Mouse (Mus musculus): ENCODE data around the gene Tagln3. TPM values are rescaled to one million over a fixed set of nuclear protein-coding genes. Genes with fewer than 3 reads are reported as not detected.
A peak's percentile ranks its signal among the peaks of the same experiment; 100 is the strongest.

Tagln3 gene
- polyA plus RNA-seq (2015; fragmentation: Nextera tagmentation; extraction: Ambion mirVana): 2.2 and 2.4 TPM in 2 replicates

- Histone ChIP-seq H3K9me3 (replicated peaks; ENCODE audit: control insufficient read depth, low read length) (no peaks in the 10 kb centered on the region), H3K27me3 (ENCODE audit: control insufficient read depth, insufficient read depth, low read length) (no peaks in the 10 kb centered on the region), H3K36me3 (ENCODE audit: control insufficient read depth, insufficient read depth) (peaks cover 3% of the 10 kb centered on the region; the same call in 1 of the 2 replicates), H3K9ac (ENCODE audit: low read length) (peak within 1 kb of the TSS; percentile 70), H3K4me3 (ENCODE audit: low read length) (peak within 1 kb of the TSS; percentile 64), H3K4me2 (ENCODE audit: low read depth, low read length) (peak within 1 kb of the TSS; percentile 96), H3K27ac (ENCODE audit: low read length) (no peak within 1 kb of the TSS), H3K4me1 (ENCODE audit: control insufficient read depth, insufficient read depth, low read length) (peaks cover 10% of the 10 kb centered on the region; the same call in 1 of the 2 replicates)
- ATAC-seq (replicated peaks; ENCODE audit: extremely low read depth, insufficient read depth, low FRiP score): peak; percentile 18
- 2% methylated on average over 30 of the region's 30 CpGs for WGBS
These were observed at the start of gene Tagln3 for GRCm38 (mm10) chr16:45724061-45724741. Gene Tagln3, minus strand, starts transcription at chr16:45724608.

DNA sequence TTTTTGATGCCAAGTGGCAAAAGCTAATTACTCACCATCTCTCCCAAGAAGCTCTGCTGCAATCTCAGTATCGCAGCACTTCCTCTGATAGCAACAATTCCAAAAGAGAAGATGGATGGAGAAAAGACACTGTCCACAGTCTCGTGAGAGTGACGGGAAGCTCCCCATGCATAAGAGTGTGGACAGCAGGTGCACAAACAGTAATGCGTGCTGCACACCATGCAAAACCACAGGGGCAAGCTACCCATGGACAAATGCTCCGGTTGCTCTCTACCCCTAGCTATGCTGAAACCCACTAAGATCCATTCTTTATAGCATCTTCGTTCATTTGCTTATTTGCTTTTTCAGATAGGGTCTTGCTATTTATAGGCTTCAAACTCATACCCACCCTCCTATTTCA is 46.5 kb upstream of the Tagln3 start:
- no peaks in the 10 kb centered on the region for H3K4me1 ChIP-seq (ENCODE audit: control insufficient read depth, insufficient read depth, low read length)
- 88% methylated on average over 6 of the region's 6 CpGs for WGBS
- H3K27ac ChIP-seq (ENCODE audit: low read length): no peak overlapping the region
- H3K27me3 ChIP-seq (ENCODE audit: control insufficient read depth, insufficient read depth, low read length): no peaks in the 10 kb centered on the region
- no peaks in the 10 kb centered on the region for H3K9me3 ChIP-seq (replicated peaks; ENCODE audit: control insufficient read depth, low read length)
- H3K4me3 ChIP-seq (ENCODE audit: low read length): no peak overlapping the region
- H3K9ac ChIP-seq (ENCODE audit: low read length): no peak overlapping the region
- peaks cover 47% of the 10 kb centered on the region for H3K36me3 ChIP-seq (ENCODE audit: control insufficient read depth, insufficient read depth)
- H3K4me2 ChIP-seq (ENCODE audit: low read depth, low read length): no peak overlapping the region
- ATAC-seq (replicated peaks; ENCODE audit: extremely low read depth, insufficient read depth, low FRiP score): no peak

DNA sequence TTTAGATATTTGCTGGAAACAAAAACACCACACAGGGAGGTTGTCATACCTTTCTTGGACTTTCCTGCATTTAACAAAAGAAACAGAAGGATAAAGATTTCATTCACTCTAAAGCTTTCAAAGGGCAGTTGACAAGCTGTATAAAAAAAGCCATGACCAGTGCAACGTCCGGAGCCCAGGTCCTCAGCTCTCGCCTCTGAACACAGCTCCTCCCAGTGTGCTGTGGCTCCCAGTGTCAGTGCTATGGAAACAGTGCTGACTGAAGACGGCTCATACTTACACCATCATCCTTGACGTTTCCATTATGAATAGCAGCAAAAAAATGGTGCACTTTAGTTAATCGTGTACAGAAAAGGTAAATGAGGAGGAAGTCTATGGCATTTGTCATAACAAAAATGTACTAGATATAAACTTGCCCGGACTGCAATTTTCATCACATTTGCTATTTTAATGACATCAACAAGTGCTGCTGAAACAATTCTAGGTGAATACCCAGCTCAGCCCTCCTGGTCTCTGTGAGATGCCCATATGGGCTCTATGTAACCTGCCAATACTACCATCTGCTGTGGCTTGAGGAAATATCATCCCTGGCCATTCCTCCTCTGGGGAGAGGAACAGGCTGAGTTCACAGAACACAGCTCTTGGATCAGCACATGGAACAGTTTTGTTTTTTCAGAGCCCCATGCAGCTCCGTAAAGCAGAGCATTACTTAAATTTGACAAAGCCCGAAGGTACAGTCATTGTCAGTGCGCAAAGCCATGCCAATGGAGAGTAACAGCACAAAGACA is 43.6 kb upstream of the Tagln3 start:
- H3K36me3 ChIP-seq (ENCODE audit: control insufficient read depth, insufficient read depth): peaks cover 34% of the 10 kb centered on the region

DNA sequence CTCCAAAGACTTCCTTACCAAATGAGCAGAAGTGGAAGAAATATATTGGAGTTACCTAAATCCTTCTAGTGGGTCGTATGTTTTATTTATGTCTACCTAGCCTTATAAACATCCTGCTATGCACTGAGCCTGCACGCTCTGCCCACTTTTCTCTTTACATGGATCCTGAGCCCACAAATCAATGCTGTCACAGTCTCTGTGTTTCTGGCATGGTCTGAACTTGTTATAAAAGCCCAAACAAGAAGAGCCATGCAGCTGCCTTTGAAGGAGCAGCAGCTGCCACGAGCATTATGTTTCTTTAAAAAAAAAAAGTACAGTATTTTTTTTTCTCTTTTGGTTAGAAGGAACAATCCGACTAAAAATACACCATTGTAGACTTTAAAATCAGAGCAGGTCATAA is 43.0 kb upstream of the Tagln3 start:
- Histone ChIP-seq H3K4me3 (ENCODE audit: low read length) (no peak overlapping the region), H3K4me1 (ENCODE audit: control insufficient read depth, insufficient read depth, low read length) (peaks cover 5% of the 10 kb centered on the region), H3K27ac (ENCODE audit: low read length) (no peak overlapping the region), H3K9ac (ENCODE audit: low read length) (no peak overlapping the region), H3K4me2 (ENCODE audit: low read depth, low read length) (no peak overlapping the region), H3K27me3 (ENCODE audit: control insufficient read depth, insufficient read depth, low read length) (no peaks in the 10 kb centered on the region), H3K36me3 (ENCODE audit: control insufficient read depth, insufficient read depth) (peaks cover 39% of the 10 kb centered on the region), H3K9me3 (replicated peaks; ENCODE audit: control insufficient read depth, low read length) (no peaks in the 10 kb centered on the region)
- no peak for ATAC-seq (replicated peaks; ENCODE audit: extremely low read depth, insufficient read depth, low FRiP score)
- WGBS: 69% methylated on average over 4 of the region's 4 CpGs

More for the DNA sequence above, 43.6 kb upstream of the Tagln3 start:
- no peak; the same call in 1 of the 2 replicates for ATAC-seq (replicated peaks; ENCODE audit: extremely low read depth, insufficient read depth, low FRiP score)
- Histone ChIP-seq H3K4me3 (ENCODE audit: low read length) (no peak overlapping the region), H3K9me3 (replicated peaks; ENCODE audit: control insufficient read depth, low read length) (no peaks in the 10 kb centered on the region), H3K27me3 (ENCODE audit: control insufficient read depth, insufficient read depth, low read length) (no peaks in the 10 kb centered on the region), H3K9ac (ENCODE audit: low read length) (no peak overlapping the region), H3K4me2 (ENCODE audit: low read depth, low read length) (no peak overlapping the region), H3K27ac (ENCODE audit: low read length) (0 out of 2 replicates have a peak overlapping the region, but pooled peaks have one; percentile 24), H3K4me1 (ENCODE audit: control insufficient read depth, insufficient read depth, low read length) (peaks cover 3% of the 10 kb centered on the region)
- WGBS: 64% methylated on average over 10 of the region's 10 CpGs

DNA sequence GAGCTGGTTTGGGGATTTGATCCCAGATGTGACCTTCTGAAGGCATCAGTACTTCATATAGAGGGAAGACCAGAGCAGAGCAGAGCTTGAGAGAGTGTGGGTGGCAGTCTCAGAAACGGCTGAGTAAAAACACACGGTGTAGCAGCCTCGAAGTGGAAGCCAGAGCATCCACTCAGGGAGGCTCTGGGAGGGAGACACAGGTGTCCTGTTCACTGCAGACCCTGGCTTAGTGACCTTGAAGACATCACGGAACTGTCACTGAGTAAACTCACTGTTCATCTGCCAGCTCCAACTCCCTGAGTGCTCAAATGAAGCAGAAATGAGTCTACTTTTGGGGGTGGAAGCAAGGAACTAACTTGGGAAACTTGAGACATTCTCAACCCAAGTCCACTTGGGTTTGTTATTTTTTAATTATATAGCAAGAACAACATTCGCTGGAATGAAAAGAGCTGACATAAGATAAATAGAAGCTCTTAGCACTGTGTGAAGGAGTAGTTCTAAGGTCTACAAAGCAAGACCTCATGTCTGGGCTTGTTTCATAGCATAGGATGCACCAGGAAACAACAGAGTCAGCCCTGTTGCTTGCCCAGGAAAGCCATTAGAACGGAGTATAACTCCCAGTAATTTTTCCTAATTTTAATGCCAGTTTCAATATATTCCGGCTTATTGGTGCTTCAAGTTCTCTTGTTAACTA is 41.5 kb upstream of the Tagln3 start:
- H3K4me2 ChIP-seq (ENCODE audit: low read depth, low read length): no peak overlapping the region
- ATAC-seq (replicated peaks; ENCODE audit: extremely low read depth, insufficient read depth, low FRiP score): 0 out of 2 replicates have a peak, but pooled peaks have one; percentile 18
- H3K9me3 ChIP-seq (replicated peaks; ENCODE audit: control insufficient read depth, low read length): no peaks in the 10 kb centered on the region
- H3K27ac ChIP-seq (ENCODE audit: low read length): no peak overlapping the region
- peaks cover 5% of the 10 kb centered on the region for H3K4me1 ChIP-seq (ENCODE audit: control insufficient read depth, insufficient read depth, low read length)
- H3K4me3 ChIP-seq (ENCODE audit: low read length): no peak overlapping the region
- no peaks in the 10 kb centered on the region for H3K27me3 ChIP-seq (ENCODE audit: control insufficient read depth, insufficient read depth, low read length)
- 83% methylated on average over 7 of the region's 7 CpGs for WGBS
- peaks cover 32% of the 10 kb centered on the region for H3K36me3 ChIP-seq (ENCODE audit: control insufficient read depth, insufficient read depth)
- no peak overlapping the region for H3K9ac ChIP-seq (ENCODE audit: low read length)

GRCm38 (mm10) chr16:45765102-45765501 is 40.7 kb upstream of the Tagln3 start:
- Histone ChIP-seq H3K27me3 (ENCODE audit: control insufficient read depth, insufficient read depth, low read length) (no peaks in the 10 kb centered on the region), H3K4me3 (ENCODE audit: low read length) (no peak overlapping the region), H3K4me1 (ENCODE audit: control insufficient read depth, insufficient read depth, low read length) (peaks cover 5% of the 10 kb centered on the region), H3K27ac (ENCODE audit: low read length) (0 out of 2 replicates have a peak overlapping the region, but pooled peaks have one; percentile 23), H3K9ac (ENCODE audit: low read length) (no peak overlapping the region), H3K4me2 (ENCODE audit: low read depth, low read length) (no peak overlapping the region), H3K36me3 (ENCODE audit: control insufficient read depth, insufficient read depth) (peaks cover 24% of the 10 kb centered on the region), H3K9me3 (replicated peaks; ENCODE audit: control insufficient read depth, low read length) (no peaks in the 10 kb centered on the region)
- 76% methylated on average over 3 of the region's 3 CpGs for WGBS
- ATAC-seq (replicated peaks; ENCODE audit: extremely low read depth, insufficient read depth, low FRiP score): no peak

- 53% methylated on average over 13 of the region's 13 CpGs for WGBS
- H3K36me3 ChIP-seq (ENCODE audit: control insufficient read depth, insufficient read depth): peaks cover 22% of the 10 kb centered on the region
- H3K4me3 ChIP-seq (ENCODE audit: low read length): no peak overlapping the region
- H3K4me2 ChIP-seq (ENCODE audit: low read depth, low read length): no peak overlapping the region
- no peaks in the 10 kb centered on the region for H3K27me3 ChIP-seq (ENCODE audit: control insufficient read depth, insufficient read depth, low read length)
- 0 out of 2 replicates have a peak overlapping the region, but pooled peaks have one; percentile 22 for H3K27ac ChIP-seq (ENCODE audit: low read length)
- H3K9ac ChIP-seq (ENCODE audit: low read length): no peak overlapping the region
- ATAC-seq (replicated peaks; ENCODE audit: extremely low read depth, insufficient read depth, low FRiP score): no peak
- peaks cover 5% of the 10 kb centered on the region for H3K4me1 ChIP-seq (ENCODE audit: control insufficient read depth, insufficient read depth, low read length)
- no peaks in the 10 kb centered on the region for H3K9me3 ChIP-seq (replicated peaks; ENCODE audit: control insufficient read depth, low read length)
These were observed 38.6 kb upstream of the Tagln3 start for GRCm38 (mm10) chr16:45762859-45763505.

GRCm38 (mm10) chr16:45761425-45761824 is 37.0 kb upstream of the Tagln3 start:
- Histone ChIP-seq H3K4me1 (ENCODE audit: control insufficient read depth, insufficient read depth, low read length) (peaks cover 5% of the 10 kb centered on the region), H3K27ac (ENCODE audit: low read length) (no peak overlapping the region), H3K9ac (ENCODE audit: low read length) (no peak overlapping the region), H3K27me3 (ENCODE audit: control insufficient read depth, insufficient read depth, low read length) (no peaks in the 10 kb centered on the region), H3K36me3 (ENCODE audit: control insufficient read depth, insufficient read depth) (peaks cover 28% of the 10 kb centered on the region), H3K4me3 (ENCODE audit: low read length) (no peak overlapping the region), H3K9me3 (replicated peaks; ENCODE audit: control insufficient read depth, low read length) (no peaks in the 10 kb centered on the region), H3K4me2 (ENCODE audit: low read depth, low read length) (no peak overlapping the region)
- WGBS: 77% methylated on average over 1 of the region's 1 CpGs
- ATAC-seq (replicated peaks; ENCODE audit: extremely low read depth, insufficient read depth, low FRiP score): no peak

Data from heart, embryonic 16.5 days (tissue).